Mouse (Mus musculus) lung, embryonic 16.5 days (tissue): Measurements from ENCODE around the gene Mff. TPM values are rescaled to one million over a fixed set of nuclear protein-coding genes. Genes with fewer than 3 reads are reported as not detected.

Source experiments
- ATAC-seq: fragments of 200-750 bp; cut with Nextera tagmentation; 2 replicates; pipeline ENCODE4 v1.8.0; 2017; ENCODE audit warnings: low read depth, mild to moderate bottlenecking, moderate library complexity
- H3K27ac ChIP-seq: fragments of 300-500 bp; sonication (generic); 2 replicates; pipeline ENCODE4 v1.5.1; 2014; ENCODE audit warnings: mild to moderate bottlenecking, control low read depth, low read length
- H3K27me3 ChIP-seq: fragments of 300-500 bp; sonication (generic); 2 replicates; pipeline ENCODE4 v1.6.1; 2014; ENCODE audit warnings: low read depth, low read length, mixed read lengths; ENCODE audit not compliant: control insufficient read depth, insufficient read depth
- H3K36me3 ChIP-seq: fragments of 300-500 bp; sonication (generic); 2 replicates; pipeline ENCODE4 v1.6.1; 2014; ENCODE audit warnings: low read length; ENCODE audit not compliant: control insufficient read depth, insufficient read depth
- H3K4me1 ChIP-seq: fragments of 300-500 bp; sonication (generic); replicated peaks from 2 replicates; pipeline ENCODE4 v1.6.1; 2014; ENCODE audit warnings: low read length, mixed read lengths; ENCODE audit not compliant: control insufficient read depth, insufficient read depth
- H3K4me2 ChIP-seq: fragments of 300-500 bp; sonication (generic); 2 replicates; pipeline ENCODE4 v1.6.1; 2014; ENCODE audit warnings: low read depth, low read length, control low read depth
- H3K4me3 ChIP-seq: fragments of 300-500 bp; sonication (generic); 2 replicates; pipeline ENCODE4 v1.5.1; 2014; ENCODE audit warnings: mild to moderate bottlenecking, low read length, control low read depth
- H3K9ac ChIP-seq: fragments of 300-500 bp; sonication (generic); 2 replicates; pipeline ENCODE4 v1.6.1; 2014; ENCODE audit warnings: low read length, control low read depth
- H3K9me3 ChIP-seq: fragments of 300-500 bp; sonication (generic); 2 replicates; pipeline ENCODE4 v1.6.1; 2016; ENCODE audit warnings: low read length; ENCODE audit not compliant: control insufficient read depth
- WGBS: fragments of 180-500 bp; shearing (Covaris S2); extraction: QIAGEN DNeasy Blood & Tissue Kit; methylation state at CpG from one replicate; pipeline ENCODE4 v1.1.7; 2014; 5-methylcytosine and 5-hydroxymethylcytosine counted together
- polyA plus RNA-seq: library from polyadenylated mRNA; unstranded; fragments of >200 nt; fragmentation: Nextera tagmentation; extraction: Ambion mirVana; gene quantifications from 2 replicates; pipeline ENCODE4 v1.2.1, GENCODE M21; 2015

Mff gene
- polyA plus RNA-seq, 1 experiment from 2014 or later = 200 TPM

DNA sequence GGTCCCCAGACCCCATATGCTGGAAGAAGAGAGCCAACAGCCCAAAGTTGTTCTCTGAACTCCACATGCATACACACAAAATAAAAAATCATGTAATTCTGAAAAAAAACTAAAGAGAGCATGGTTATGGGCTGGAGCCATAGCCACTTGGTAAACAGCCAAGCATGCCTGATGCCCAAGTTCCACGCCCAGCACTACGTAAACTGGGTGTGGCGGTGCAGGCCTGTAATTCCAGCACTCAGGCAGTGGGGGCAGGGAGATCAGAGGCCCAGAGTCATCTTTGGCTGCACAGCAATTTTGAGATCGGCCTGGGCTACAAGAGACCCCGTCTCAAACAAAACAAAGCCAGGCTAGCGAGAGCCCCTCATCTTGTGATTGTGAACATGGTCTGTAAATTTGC is 60.9 kb downstream of the Mff start:
- no peak overlapping the region for H3K4me2 ChIP-seq
- WGBS = 50% methylated on average over 6 of the region's 6 CpGs
- no peaks in the 10 kb centered on the region for H3K36me3 ChIP-seq
- no peaks in the 10 kb centered on the region for H3K9me3 ChIP-seq
- no peaks in the 10 kb centered on the region for H3K27me3 ChIP-seq
- H3K27ac ChIP-seq = no peak overlapping the region
- ATAC-seq = no peak
- H3K4me1 ChIP-seq = peaks cover 2% of the 10 kb centered on the region
- H3K9ac ChIP-seq = no peak overlapping the region
- no peak overlapping the region for H3K4me3 ChIP-seq

DNA sequence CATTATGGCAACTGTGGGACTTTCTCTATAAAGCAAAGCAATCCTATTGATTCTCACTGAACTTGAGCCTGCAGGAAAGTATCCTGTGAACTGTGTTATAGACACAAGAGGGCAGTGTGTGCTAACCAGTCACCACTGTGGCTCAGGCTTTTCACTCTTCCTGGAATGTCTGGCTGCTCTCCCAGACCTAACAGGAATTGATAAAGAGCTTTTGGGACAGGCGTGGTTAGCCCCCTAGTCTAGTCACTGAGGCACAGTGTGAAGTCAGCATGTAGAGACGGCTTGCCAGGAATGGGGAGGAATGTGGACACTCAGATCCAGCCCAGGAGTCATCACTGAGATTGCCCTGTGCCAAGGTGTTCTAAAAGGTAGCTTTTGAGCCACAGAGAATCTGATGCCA is 62.7 kb downstream of the Mff start:
- WGBS = 0% methylated on average over 2 of the region's 2 CpGs
- no peak overlapping the region for H3K9ac ChIP-seq
- H3K27me3 ChIP-seq = no peaks in the 10 kb centered on the region
- H3K36me3 ChIP-seq = no peaks in the 10 kb centered on the region
- H3K4me2 ChIP-seq = no peak overlapping the region
- peaks cover 2% of the 10 kb centered on the region for H3K4me1 ChIP-seq
- no peaks in the 10 kb centered on the region for H3K9me3 ChIP-seq
- H3K27ac ChIP-seq = no peak overlapping the region
- peak; percentile 95 for ATAC-seq
- no peak overlapping the region for H3K4me3 ChIP-seq

DNA sequence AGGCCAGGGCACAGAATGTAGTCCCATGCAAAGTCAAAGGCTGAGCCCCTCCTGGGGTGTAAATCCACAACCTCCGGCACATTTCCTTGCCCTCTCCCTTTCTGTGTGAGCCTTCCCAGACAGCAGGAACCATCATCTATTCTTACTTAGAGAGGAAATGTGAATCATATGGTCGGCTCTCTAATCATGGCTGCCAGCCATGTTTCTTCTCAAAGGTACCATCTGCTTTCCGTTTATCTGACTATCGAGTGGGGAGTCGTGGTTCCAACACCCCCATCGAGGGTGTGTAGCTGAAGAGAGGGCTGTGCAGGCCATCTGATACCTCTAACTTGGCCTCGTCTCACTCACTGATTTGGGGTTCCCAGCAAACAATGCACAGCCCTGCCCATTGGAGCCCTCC is 63.4 kb downstream of the Mff start:
- no peak for ATAC-seq
- H3K27ac ChIP-seq = no peak overlapping the region
- no peaks in the 10 kb centered on the region for H3K9me3 ChIP-seq
- WGBS = 59% methylated on average over 7 of the region's 7 CpGs
- no peak overlapping the region for H3K4me3 ChIP-seq
- H3K9ac ChIP-seq = no peak overlapping the region
- no peaks in the 10 kb centered on the region for H3K27me3 ChIP-seq
- H3K36me3 ChIP-seq = no peaks in the 10 kb centered on the region
- peaks cover 2% of the 10 kb centered on the region for H3K4me1 ChIP-seq
- H3K4me2 ChIP-seq = no peak overlapping the region

DNA sequence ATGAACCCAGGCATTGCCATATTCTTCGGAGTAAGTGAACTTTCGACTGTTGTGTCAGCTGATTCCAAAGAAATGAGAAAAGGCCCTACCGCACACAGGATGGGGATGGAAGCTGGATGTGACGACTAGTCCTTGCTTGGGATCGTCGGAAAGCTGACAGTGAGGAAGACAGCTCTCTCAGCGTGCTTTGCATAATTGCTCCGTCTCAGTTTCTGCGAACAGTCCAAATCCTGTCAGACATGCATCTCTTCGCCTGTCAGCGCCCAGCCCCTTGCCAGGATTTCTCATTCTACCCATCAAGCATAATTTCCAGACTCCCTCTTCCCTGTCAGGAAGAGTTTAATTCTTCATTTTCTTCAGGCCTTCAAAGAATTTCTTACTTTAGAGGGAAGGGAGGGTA is 66.4 kb downstream of the Mff start:
- no peaks in the 10 kb centered on the region for H3K9me3 ChIP-seq
- H3K27ac ChIP-seq = no peak overlapping the region
- no peaks in the 10 kb centered on the region for H3K36me3 ChIP-seq
- H3K4me2 ChIP-seq = no peak overlapping the region
- ATAC-seq = no peak
- no peak overlapping the region for H3K4me3 ChIP-seq
- no peaks in the 10 kb centered on the region for H3K27me3 ChIP-seq
- 73% methylated on average over 11 of the region's 11 CpGs for WGBS
- H3K9ac ChIP-seq = no peak overlapping the region
- H3K4me1 ChIP-seq = peaks cover 2% of the 10 kb centered on the region; the same call in 1 of the 2 replicates

DNA sequence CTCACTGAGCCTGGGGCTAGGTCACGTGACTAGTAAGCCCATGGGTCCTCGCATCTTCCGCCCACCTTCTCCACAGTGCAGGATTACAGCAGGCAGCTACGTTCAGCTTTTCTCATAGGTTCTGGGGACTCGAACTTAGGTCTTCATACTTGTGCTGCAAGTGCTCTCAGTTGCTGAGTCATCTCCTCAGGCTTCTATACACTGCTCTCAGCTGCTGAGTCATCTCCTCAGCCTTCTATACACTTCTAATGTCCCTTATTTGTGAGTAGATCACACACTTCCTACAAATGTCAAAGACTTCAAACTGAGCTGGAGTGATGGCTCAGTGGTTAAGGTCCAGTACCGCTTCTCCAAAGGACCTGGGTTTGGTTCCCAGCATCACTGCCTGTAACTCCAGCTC is 67.5 kb downstream of the Mff start:
- Histone ChIP-seq H3K4me3 (no peak overlapping the region), H3K36me3 (no peaks in the 10 kb centered on the region), H3K9ac (no peak overlapping the region), H3K4me2 (no peak overlapping the region), H3K27ac (no peak overlapping the region), H3K27me3 (no peaks in the 10 kb centered on the region), H3K9me3 (no peaks in the 10 kb centered on the region), H3K4me1 (peaks cover 2% of the 10 kb centered on the region; the same call in 1 of the 2 replicates)
- WGBS = 90% methylated on average over 6 of the region's 6 CpGs
- no peak for ATAC-seq

DNA sequence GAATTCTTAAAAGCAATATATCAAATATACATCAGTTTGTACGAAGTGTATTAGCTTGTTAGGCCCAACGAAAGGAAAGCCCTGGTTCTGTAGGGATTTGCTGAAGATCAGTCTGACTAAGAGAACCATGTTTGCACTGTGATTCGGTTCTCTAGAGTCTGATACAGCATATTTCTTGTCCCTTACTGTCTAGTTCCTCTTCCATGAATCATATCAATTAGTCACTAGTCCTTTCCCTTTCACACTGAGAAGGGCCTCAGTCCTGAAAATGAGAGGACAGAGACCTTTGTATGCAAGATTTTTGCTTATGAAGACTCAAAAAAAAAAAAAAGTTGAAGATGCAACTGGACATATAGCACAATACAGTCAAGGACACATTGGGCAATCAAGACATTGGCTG is 68.4 kb downstream of the Mff start:
- no peaks in the 10 kb centered on the region for H3K36me3 ChIP-seq
- no peak overlapping the region for H3K27ac ChIP-seq
- no peak for ATAC-seq
- H3K4me1 ChIP-seq = no peaks in the 10 kb centered on the region
- 73% methylated on average over 3 of the region's 3 CpGs for WGBS
- H3K4me3 ChIP-seq = no peak overlapping the region
- no peaks in the 10 kb centered on the region for H3K9me3 ChIP-seq
- H3K9ac ChIP-seq = no peak overlapping the region
- no peak overlapping the region for H3K4me2 ChIP-seq
- no peaks in the 10 kb centered on the region for H3K27me3 ChIP-seq

DNA sequence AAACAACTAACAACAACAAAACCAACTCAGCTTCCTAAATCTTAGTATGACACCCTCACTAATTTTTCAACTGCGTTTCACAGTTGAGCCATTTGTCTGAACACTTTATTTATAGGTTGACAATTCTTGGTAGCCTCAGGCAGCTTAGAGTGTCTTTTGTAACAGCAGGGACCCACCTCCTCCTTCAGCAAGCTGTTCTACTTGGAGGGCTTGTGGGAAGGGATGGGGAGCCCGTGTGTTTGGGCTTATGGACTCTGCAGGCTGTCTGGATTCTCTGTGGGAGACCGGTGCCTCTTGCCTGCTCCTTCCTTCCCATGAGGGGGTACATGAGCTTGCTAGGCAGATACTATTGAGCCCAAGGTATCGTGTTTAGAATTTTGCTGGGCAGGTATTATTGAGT is 69.3 kb downstream of the Mff start:
- no peaks in the 10 kb centered on the region for H3K27me3 ChIP-seq
- no peaks in the 10 kb centered on the region for H3K36me3 ChIP-seq
- no peak overlapping the region for H3K4me3 ChIP-seq
- 58% methylated on average over 4 of the region's 4 CpGs for WGBS
- H3K4me1 ChIP-seq = no peaks in the 10 kb centered on the region
- H3K27ac ChIP-seq = no peak overlapping the region
- H3K9me3 ChIP-seq = no peaks in the 10 kb centered on the region
- H3K9ac ChIP-seq = no peak overlapping the region
- ATAC-seq = no peak
- H3K4me2 ChIP-seq = no peak overlapping the region

DNA sequence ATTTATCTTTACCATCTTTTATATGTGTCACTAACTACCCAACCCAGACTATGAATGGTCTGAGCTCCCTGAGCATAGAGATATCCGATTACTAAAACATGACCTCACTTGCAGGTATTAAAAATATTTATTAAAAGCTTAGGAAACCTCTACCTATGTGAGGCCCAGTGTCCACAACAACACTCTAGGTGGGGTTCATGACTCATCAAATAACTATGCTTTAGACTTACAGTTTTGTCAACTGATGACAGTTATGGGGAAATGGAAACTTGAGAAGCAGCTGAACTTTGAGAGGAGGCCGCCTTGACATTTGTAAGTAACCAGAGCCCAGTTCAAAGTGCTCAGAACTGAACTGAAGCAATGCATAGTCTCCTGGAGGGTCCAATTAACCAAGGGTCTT is 70.5 kb downstream of the Mff start:
- WGBS = 66% methylated on average over 2 of the region's 2 CpGs
- H3K9me3 ChIP-seq = no peaks in the 10 kb centered on the region
- ATAC-seq = no peak

DNA sequence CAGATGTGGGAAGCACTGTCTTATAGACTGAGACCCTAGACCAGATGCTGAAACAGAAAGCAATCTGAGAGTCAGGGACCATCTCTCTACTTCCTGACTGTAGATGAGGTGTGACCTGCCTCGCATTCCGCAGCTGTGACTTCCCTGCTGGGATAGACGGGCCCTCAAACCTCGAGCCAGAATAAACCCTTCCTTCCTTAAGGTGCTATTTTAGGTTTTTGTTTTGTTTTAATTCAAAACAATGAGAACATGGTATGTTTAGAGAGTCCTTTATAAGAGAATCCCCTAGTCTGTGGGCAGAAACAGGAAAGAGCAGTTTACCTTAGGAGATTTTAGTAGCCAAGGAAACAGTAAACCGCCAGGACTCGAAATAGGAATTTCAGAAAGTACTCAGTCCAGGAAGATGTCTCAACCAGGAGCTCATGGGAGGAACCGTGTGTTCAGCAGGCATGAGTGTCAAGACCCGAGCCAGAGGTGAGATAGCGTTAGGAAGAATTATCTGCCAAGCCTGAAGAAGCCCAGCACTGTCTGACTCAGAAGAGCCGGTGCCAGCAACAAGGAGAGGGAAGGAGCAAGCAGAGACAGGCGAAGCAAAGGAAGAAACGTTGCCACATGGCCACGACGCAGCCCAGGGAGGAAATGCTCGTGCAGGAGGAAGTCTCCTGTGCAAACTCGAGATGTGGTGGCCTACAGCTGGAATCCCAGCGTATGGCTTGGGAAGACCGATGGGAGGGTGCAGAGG is 71.2 kb downstream of the Mff start:
- H3K27me3 ChIP-seq = no peaks in the 10 kb centered on the region
- 44% methylated on average over 18 of the region's 18 CpGs for WGBS
- no peaks in the 10 kb centered on the region for H3K4me1 ChIP-seq
- no peak overlapping the region for H3K4me3 ChIP-seq
- no peaks in the 10 kb centered on the region for H3K36me3 ChIP-seq
- peak overlapping the region; percentile 54 for H3K27ac ChIP-seq
- peak; percentile 77 for ATAC-seq
- no peaks in the 10 kb centered on the region for H3K9me3 ChIP-seq
- H3K4me2 ChIP-seq = no peak overlapping the region
- H3K9ac ChIP-seq = no peak overlapping the region

More for the DNA sequence above, 70.5 kb downstream of the Mff start:
- no peak overlapping the region for H3K4me3 ChIP-seq
- H3K4me1 ChIP-seq = no peaks in the 10 kb centered on the region
- peak overlapping the region; percentile 6; the same call in 1 of the 2 replicates for H3K27ac ChIP-seq
- no peak overlapping the region for H3K9ac ChIP-seq
- no peaks in the 10 kb centered on the region for H3K36me3 ChIP-seq
- H3K4me2 ChIP-seq = no peak overlapping the region
- H3K27me3 ChIP-seq = no peaks in the 10 kb centered on the region

DNA sequence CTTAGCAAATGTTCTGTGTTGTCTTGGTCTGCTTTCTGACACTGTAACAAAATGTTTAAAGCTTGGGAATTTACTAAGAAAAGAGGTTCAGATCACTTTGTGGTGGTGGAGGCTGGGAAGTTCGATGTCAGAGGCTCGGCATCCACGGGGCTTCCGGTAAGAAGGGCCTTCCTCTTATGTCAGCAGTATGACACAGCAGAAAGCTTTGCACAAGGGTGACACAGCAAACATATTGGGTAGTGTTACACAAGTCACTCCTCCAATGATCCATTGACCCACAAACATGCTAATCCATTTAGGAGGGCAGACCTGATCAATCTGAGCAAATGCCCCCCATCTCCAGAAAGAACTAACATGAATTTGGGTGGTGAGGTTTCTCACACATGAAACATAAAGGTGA is 72.4 kb downstream of the Mff start:
- no peak for ATAC-seq
- WGBS = 80% methylated on average over 4 of the region's 4 CpGs

More for the DNA sequence above, 72.4 kb downstream of the Mff start:
- H3K9ac ChIP-seq = no peak overlapping the region
- no peak overlapping the region for H3K27ac ChIP-seq
- H3K4me3 ChIP-seq = no peak overlapping the region
- H3K4me2 ChIP-seq = no peak overlapping the region
- H3K27me3 ChIP-seq = no peaks in the 10 kb centered on the region
- no peaks in the 10 kb centered on the region for H3K4me1 ChIP-seq
- no peaks in the 10 kb centered on the region for H3K36me3 ChIP-seq
- no peaks in the 10 kb centered on the region for H3K9me3 ChIP-seq
